Mouse (Mus musculus) thymus, postnatal 36 days (tissue): ENCODE data around the gene Olfr692.

Source experiments
- DNase-seq, 2 experiments: peaks; one replicate each; pipeline ENCODE4 v3.0.0; 2022; ENCODE audit warnings: mixed read lengths in 2 of 2

The Olfr692 gene

GRCm38 (mm10) chr7:105406322-105406721 lies 38.3 kb downstream of the Olfr692 start:
- DNase-seq: no peak

DNA sequence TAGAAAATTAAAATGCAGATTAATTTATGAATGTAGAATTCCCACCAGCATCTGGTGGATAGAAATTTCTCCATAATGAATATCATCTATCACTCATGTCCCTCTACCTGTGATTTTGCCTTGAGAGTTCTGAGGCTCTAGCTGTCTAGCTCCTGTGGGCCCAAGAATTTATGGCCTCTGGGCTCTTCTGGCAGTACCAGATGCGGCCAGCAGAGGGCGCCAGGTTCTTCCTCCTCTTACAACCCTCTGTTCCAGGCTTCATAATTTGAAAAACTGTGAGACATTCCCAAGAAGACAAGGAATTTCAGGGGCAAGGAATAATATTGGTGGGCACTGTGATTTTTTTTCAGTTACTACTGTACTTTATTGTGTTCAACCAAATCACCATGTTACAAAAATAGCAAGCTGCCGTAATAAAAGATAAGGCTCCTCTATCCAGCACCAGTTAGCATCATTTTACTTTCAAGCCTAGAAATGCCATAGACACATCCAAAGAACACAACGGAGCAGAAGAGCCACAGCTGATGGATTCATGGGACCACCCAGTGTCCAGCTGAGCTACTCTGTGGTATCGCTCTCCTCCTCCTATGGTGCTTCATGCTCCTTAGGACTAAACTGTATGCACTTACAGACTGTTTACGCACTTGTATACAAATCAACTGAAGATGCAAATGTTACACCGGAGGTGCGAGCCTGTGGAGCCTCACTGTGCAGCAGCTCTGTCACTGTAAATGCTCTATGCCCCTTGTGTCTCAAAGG lies 44.0 kb downstream of the Olfr692 start:
- peak; percentile 43 to 54 for DNase-seq

- no peak for DNase-seq
These were observed 46.4 kb downstream of the Olfr692 start for GRCm38 (mm10) chr7:105414385-105414784.

DNA sequence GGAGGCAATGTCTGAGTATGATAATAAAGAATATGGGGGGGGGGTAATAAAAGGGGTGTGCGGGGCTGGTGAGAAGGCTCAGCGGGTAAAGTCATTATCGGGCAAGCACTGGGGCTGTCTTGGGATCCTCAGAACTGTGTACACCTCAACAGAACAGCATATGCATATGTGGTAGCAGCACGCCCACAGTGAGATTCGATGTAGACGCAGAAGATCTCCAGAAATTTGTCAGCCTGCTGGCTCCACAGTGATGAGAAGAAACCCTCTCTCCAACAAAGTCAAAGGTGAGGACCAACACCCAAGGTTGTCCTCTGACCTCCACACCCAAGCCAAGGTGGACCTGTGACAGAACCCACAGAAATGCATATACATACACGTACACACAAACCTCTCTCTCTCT lies 48.5 kb downstream of the Olfr692 start:
- DNase-seq: no peak

DNA sequence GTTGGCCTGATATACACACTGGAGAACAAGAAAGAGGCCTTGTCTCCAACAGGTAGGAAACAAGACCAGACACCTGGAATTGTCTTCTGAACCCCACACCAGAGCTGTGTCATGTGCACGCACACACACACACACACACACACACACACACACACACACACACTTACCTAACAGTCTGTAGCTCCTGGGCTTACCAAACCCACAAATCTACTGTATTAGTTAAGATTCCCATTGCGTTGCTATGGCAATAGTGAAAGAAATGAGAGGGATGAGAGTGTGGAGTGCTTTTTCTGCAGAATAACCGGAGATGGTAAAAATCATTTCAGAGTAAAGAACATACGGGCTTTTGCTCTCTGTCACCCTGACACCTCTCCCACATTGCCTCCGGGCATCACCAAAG lies 50.1 kb downstream of the Olfr692 start:
- no peak for DNase-seq
